Mouse (Mus musculus) heart, embryonic 13.5 days (tissue): Measurements from ENCODE around the gene Rnf151. TPM values are rescaled to one million over a fixed set of nuclear protein-coding genes. Genes with fewer than 3 reads are reported as not detected.
"Not testable (repeated sequence)": the region's sequence is repeated elsewhere in the genome, so short reads cannot be mapped to it uniquely, and the experiment has no call there.

Source experiments
- ATAC-seq: fragments of 200-750 bp; cut with Nextera tagmentation; 2 replicates; pipeline ENCODE4 v1.8.0; 2017; ENCODE audit warnings: moderate TSS enrichment; ENCODE audit not compliant: insufficient number of reproducible peaks, low FRiP score, low TSS enrichment; ENCODE audit errors: extremely low read depth
- H3K27ac ChIP-seq: fragments of 300-500 bp; sonication (generic); replicated peaks from 2 replicates; pipeline ENCODE4 v1.5.1; 2015; ENCODE audit warnings: moderate library complexity, mild to moderate bottlenecking, inconsistent platforms
- H3K27me3 ChIP-seq: fragments of 300-500 bp; sonication (generic); replicated peaks from 2 replicates; pipeline ENCODE4 v1.6.1; 2015; ENCODE audit warnings: mild to moderate bottlenecking, inconsistent platforms
- H3K36me3 ChIP-seq: fragments of 300-500 bp; sonication (generic); 2 replicates; pipeline ENCODE4 v1.6.1; 2015; ENCODE audit warnings: mild to moderate bottlenecking, inconsistent platforms
- H3K4me1 ChIP-seq: fragments of 300-500 bp; sonication (generic); 2 replicates; pipeline ENCODE4 v1.6.1; 2015; ENCODE audit warnings: inconsistent platforms
- H3K4me2 ChIP-seq: fragments of 300-500 bp; sonication (generic); 2 replicates; pipeline ENCODE4 v1.6.1; 2015; ENCODE audit warnings: inconsistent platforms, mild to moderate bottlenecking, moderate library complexity
- H3K4me3 ChIP-seq: fragments of 300-500 bp; sonication (generic); 2 replicates; pipeline ENCODE4 v1.5.1; 2015; ENCODE audit warnings: moderate library complexity, mild to moderate bottlenecking, inconsistent platforms
- H3K9ac ChIP-seq: fragments of 300-500 bp; sonication (generic); 2 replicates; pipeline ENCODE4 v1.6.1; 2015; ENCODE audit warnings: inconsistent platforms, mild to moderate bottlenecking, moderate library complexity
- H3K9me3 ChIP-seq: fragments of 300-500 bp; sonication (generic); 2 replicates; pipeline ENCODE4 v1.6.1; 2016; ENCODE audit warnings: inconsistent platforms
- WGBS: fragments of 180-500 bp; shearing (Covaris S2); methylation state at CpG from one replicate; pipeline ENCODE4 v1.1.7; 2015; ENCODE audit warnings: mixed read lengths; 5-methylcytosine and 5-hydroxymethylcytosine counted together
- polyA plus RNA-seq: library from polyadenylated mRNA; unstranded; fragments of >200 nt; fragmentation: Nextera tagmentation; extraction: Ambion mirVana; gene quantifications from 2 replicates; pipeline ENCODE4 v1.2.1, GENCODE M21; 2015

Gene Rnf151
- polyA plus RNA-seq, 1 experiment from 2014 or later = not detected

DNA sequence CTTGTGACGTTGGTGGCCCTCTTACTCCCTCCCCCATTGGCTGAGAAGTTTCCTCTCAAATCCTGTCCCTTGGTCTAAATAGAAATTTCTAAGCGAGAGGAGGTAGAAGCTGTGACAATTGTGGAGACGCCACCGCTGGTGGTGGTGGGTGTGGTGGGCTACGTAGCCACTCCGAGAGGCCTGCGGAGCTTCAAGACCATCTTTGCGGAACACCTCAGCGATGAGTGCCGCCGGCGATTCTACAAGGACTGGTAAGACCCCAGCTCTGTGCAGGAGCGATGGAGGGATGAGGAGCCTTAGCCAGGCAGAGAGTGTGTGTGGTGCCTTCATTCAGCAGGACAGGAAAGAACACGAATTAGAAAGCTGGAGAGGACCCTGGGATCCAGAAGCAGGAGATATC lies 12.9 kb upstream of the Rnf151 start:
- 80% methylated on average over 14 of the region's 14 CpGs for WGBS
- H3K9me3 ChIP-seq = no peaks in the 10 kb centered on the region
- H3K36me3 ChIP-seq = no peaks in the 10 kb centered on the region
- ATAC-seq = no peak
- no peak overlapping the region for H3K4me2 ChIP-seq
- H3K27ac ChIP-seq = no peak overlapping the region
- H3K9ac ChIP-seq = no peak overlapping the region
- peaks cover 3% of the 10 kb centered on the region; the same call in 1 of the 2 replicates for H3K27me3 ChIP-seq
- peaks cover 15% of the 10 kb centered on the region for H3K4me1 ChIP-seq
- no peak overlapping the region for H3K4me3 ChIP-seq

DNA sequence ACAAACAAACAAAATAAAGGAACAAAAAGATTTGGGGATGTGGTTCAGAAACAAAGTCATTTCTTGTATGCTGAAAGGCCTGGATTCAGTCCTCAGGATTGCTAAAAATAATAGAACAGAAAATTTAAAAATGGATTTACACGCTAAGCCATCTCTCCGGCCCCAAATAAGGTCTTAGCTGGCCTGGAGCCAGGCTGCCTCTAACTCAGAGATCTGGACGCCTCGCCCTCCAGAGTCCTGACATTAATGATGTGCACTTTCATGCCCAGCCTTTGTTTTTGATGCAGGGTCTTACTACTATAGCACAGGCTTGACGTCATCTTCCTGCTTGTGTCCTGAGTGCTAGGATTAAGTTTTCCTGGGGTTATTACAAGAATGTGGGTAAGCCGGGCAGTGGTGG lies 11.2 kb upstream of the Rnf151 start:
- Histone ChIP-seq H3K4me3 (no peak overlapping the region), H3K4me1 (peaks cover 10% of the 10 kb centered on the region), H3K9me3 (no peaks in the 10 kb centered on the region), H3K9ac (peak overlapping the region; percentile 2; the same call in 1 of the 2 replicates), H3K27ac (no peak overlapping the region), H3K4me2 (no peak overlapping the region), H3K27me3 (peaks cover 3% of the 10 kb centered on the region; the same call in 1 of the 2 replicates), H3K36me3 (no peaks in the 10 kb centered on the region)
- ATAC-seq = no peak
- WGBS = 60% methylated on average over 6 of the region's 6 CpGs

DNA sequence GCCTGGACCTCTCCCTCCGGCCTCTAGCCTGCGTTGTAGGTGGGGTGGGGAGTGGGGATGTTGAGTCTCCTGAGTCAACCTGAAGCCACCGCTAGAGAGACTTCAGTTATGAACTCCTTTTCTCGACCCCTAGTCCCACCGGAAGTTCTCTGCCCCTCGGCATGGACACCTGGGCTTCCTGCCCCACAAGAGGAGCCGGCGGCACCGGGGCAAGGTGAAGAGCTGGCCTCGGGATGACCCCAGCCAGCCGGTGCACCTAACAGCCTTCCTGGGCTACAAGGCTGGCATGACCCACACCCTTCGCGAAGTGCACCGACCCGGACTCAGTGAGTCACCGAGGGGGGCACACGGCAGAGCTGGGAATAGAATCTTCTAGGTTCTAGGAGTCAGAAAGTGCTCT lies 10.3 kb upstream of the Rnf151 start:
- no peak overlapping the region for H3K4me3 ChIP-seq
- H3K27ac ChIP-seq = no peak overlapping the region
- H3K36me3 ChIP-seq = no peaks in the 10 kb centered on the region
- peaks cover 15% of the 10 kb centered on the region for H3K4me1 ChIP-seq
- peaks cover 3% of the 10 kb centered on the region; the same call in 1 of the 2 replicates for H3K27me3 ChIP-seq
- H3K4me2 ChIP-seq = no peak overlapping the region
- H3K9ac ChIP-seq = no peak overlapping the region
- no peak for ATAC-seq
- no peaks in the 10 kb centered on the region for H3K9me3 ChIP-seq
- WGBS = 60% methylated on average over 17 of the region's 17 CpGs

DNA sequence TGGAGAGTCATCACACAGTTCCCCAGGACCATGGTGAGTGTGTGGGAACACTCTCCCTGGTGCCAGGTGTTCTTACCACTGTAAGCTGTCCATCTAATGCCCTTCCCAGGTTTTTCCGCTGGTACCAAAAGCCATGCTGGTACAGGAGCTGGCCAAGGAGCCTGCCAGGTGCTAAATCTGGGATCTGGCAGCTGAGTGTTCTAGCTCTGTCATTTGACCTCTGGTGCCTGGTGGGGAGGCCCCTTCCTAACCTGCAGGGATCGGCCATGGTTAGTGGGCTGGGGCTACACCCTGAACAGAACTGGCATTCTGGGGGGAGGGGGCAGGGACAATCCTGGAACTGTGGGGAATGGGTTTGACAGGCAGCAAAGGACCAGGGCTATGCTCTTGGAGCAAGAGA lies 9.8 kb upstream of the Rnf151 start, which contains the start of gene Rpl3l:
TSS of gene Rpl3l (plus strand) at position 203 of the 400 bp plus-strand sequence.
- no peak within 1 kb of the TSS for H3K9ac ChIP-seq
- no peak within 1 kb of the TSS for H3K4me2 ChIP-seq
- no peaks in the 10 kb centered on the region for H3K9me3 ChIP-seq
- H3K36me3 ChIP-seq = peaks cover 1% of the 10 kb centered on the region
- H3K27me3 ChIP-seq = 0 out of 2 replicates have a peak, but pooled peaks cover 3% of the 10 kb centered on the region
- 40% methylated on average over 2 of the region's 2 CpGs for WGBS
- peaks cover 19% of the 10 kb centered on the region for H3K4me1 ChIP-seq
- H3K4me3 ChIP-seq = no peak within 1 kb of the TSS
- no peak within 1 kb of the TSS for H3K27ac ChIP-seq
- ATAC-seq = no peak

DNA sequence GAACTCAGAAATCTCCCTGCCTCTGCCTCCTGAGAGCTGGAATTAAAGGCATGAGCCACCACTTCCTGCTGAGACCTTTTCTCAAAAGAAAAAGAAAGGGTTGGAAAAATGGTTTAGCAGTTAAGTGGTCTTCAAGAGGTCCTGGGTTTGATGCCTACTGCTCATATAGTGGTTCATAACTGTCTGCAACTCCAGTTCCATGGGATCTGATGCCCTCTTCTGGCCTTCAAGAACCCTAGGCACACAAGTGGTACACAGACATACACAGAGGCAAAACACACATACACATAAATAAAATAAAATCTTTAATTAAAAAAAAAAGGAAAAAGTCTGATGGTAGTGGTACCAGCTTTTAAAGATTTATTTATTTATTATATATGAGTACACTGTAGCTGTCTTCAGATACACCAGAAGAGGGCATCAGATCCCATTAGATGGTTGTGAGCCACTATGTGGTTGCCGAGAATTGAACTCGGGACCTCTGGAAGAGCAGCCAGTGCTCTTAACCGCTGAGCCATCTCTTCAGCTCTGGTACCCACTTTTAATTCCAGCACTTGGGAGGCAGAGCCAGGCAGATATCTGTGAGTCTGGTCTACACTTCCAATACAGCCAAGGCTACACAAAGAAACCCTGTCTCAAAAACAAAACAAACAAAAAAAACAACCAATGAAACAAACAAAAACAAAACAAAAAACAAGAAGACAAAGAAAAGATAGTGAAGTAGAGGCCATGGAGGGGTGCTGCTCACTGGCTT lies 8.0 kb upstream of the Rnf151 start:
- WGBS = 60% methylated on average over 3 of the region's 3 CpGs
- ATAC-seq = no peak
- H3K27ac ChIP-seq = no peak overlapping the region
- H3K4me3 ChIP-seq = no peak overlapping the region
- no peak overlapping the region for H3K9ac ChIP-seq
- H3K9me3 ChIP-seq = no peaks in the 10 kb centered on the region
- H3K36me3 ChIP-seq = peaks cover 17% of the 10 kb centered on the region
- H3K27me3 ChIP-seq = 0 out of 2 replicates have a peak, but pooled peaks cover 3% of the 10 kb centered on the region
- H3K4me1 ChIP-seq = peaks cover 26% of the 10 kb centered on the region
- no peak overlapping the region for H3K4me2 ChIP-seq

DNA sequence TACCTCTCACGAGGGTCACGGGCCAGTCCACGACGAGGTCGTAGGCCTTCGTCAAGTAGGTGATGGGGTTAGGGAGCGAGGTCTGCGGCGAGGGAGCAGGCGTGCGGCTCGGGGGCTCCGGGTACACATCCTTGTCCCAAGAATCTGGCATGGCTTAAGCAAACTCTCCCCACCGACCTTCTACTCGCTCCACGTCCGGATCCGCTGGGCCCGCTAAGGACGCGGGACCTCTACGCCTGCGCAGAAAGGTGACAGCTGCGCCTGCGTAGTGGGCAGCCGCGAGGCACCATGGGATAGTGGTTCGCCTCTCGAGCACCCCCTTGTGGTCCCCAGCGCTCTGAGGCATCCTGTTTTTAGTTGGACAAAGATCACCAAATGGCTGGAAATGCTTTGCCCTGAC lies 6.3 kb upstream of the Rnf151 start, which contains the start of gene Ndufb10:
TSS of gene Ndufb10 (minus strand) at position 295 of the 400 bp plus-strand sequence.
- Histone ChIP-seq H3K4me2 (peak within 1 kb of the TSS; percentile 79), H3K4me1 (peaks cover 26% of the 10 kb centered on the region), H3K4me3 (peak within 1 kb of the TSS; percentile 93), H3K9ac (peak within 1 kb of the TSS; percentile 97), H3K9me3 (no peaks in the 10 kb centered on the region), H3K27ac (peak within 1 kb of the TSS; percentile 92), H3K36me3 (peaks cover 21% of the 10 kb centered on the region), H3K27me3 (0 out of 2 replicates have a peak, but pooled peaks cover 3% of the 10 kb centered on the region)
- peak; percentile 65 for ATAC-seq
- under 1% methylated on average over 30 of the region's 30 CpGs for WGBS

DNA sequence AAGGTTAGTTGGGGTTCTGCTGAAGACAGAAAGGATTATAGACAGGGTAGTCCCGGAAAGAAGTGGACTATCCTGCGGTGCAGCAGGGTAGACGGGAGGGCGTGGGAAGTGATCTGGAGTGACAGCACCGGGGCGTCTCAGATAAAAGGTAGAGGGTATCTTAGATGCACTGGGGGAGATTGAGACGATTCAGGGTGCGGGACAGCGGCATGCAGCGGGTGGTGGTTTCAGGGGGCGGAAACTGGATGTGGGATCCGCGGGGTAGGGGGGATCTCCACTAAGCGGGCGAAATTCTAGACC lies 6.0 kb upstream of the Rnf151 start:
- Histone ChIP-seq H3K9ac (peak overlapping the region; percentile 97), H3K36me3 (peaks cover 21% of the 10 kb centered on the region), H3K27ac (peak overlapping the region; percentile 92), H3K4me2 (peak overlapping the region; percentile 79), H3K9me3 (no peaks in the 10 kb centered on the region), H3K4me3 (peak overlapping the region; percentile 93), H3K4me1 (peaks cover 29% of the 10 kb centered on the region), H3K27me3 (0 out of 2 replicates have a peak, but pooled peaks cover 3% of the 10 kb centered on the region)
- WGBS = under 1% methylated on average over 15 of the region's 15 CpGs
- no peak for ATAC-seq

DNA sequence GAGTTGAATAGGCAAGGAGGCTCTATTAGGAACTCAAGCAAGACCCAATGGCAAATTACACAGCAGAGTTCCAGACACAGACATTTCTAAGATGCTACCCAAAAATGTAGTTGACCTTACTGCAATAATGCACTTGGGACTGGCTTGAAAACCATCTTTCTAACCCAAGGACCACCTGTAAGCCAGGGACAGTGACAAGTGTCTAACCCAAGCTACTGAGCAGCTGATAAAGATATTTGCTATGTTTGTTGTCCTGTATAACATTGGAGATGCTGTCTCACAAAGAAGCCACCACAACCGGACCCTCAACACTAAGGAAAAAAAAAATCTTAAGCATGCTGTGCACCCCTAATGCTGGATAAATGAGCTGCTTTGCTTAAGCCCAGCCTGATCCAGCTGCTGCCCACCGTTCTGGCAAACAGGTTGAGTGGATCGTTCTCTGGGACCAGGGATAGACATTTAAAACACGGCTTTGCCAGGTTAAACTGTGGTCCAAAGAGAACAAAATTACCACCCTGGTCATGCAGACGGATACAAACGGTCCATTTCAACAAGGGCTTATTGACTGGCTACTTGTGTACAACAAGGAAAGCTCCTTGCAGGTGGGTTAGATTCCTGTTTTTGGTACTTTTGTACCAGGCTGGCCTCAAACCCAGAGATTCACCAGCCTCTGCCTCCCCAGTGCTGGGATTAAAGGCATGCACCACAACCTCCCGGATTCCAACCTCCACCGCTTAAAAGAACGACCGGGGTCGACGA lies 5.4 kb upstream of the Rnf151 start:
- Histone ChIP-seq H3K9me3 (no peaks in the 10 kb centered on the region), H3K9ac (peak overlapping the region; percentile 97), H3K4me3 (peak overlapping the region; percentile 93), H3K27me3 (0 out of 2 replicates have a peak, but pooled peaks cover 2% of the 10 kb centered on the region), H3K4me1 (peaks cover 33% of the 10 kb centered on the region), H3K4me2 (peak overlapping the region; percentile 79), H3K36me3 (peaks cover 23% of the 10 kb centered on the region), H3K27ac (peak overlapping the region; percentile 92)
- 1% methylated on average over 12 of the region's 12 CpGs for WGBS
- no peak for ATAC-seq

DNA sequence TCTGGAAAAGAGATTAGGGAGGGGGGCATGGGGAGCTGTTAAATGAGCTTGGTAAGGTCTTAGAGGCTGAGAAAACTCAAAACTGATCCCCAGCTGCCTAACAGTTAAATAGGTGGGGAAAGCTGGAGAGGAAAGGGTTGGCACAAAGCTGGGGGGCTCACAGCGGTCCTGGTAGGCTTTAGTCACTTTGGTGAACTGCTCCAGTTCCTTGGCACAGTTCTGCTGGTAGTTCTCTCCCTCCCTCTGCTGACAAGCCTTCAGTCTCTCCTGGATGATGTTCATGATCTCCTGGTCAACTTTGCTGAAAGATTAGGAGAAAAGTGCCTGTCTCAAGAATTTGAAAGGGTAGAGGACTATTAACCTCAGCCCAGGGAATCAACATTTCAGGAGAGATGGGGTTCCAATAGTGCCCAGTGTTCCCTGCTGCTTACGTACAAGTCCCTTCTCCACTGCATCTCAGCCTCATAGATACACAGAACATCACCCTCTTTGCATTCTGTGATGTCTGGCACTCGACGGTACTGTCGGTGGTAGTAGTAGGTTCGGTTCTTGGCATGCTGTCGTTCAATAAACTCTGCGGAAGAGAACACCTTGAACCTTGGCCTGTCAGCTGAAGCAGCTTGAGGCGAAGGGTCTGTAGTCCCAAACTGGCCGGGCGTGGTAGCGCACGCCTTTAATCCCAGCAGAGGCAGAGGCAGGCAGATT lies 4.5 kb upstream of the Rnf151 start:
- H3K4me3 ChIP-seq = peak overlapping the region; percentile 93
- no peaks in the 10 kb centered on the region for H3K9me3 ChIP-seq
- H3K27me3 ChIP-seq = no peaks in the 10 kb centered on the region
- no peak for ATAC-seq
- WGBS = 33% methylated on average over 13 of the region's 13 CpGs
- H3K4me1 ChIP-seq = peaks cover 33% of the 10 kb centered on the region
- no peak overlapping the region for H3K27ac ChIP-seq
- H3K4me2 ChIP-seq = peak overlapping the region; percentile 79
- peaks cover 28% of the 10 kb centered on the region for H3K36me3 ChIP-seq
- peak overlapping the region; percentile 97 for H3K9ac ChIP-seq

DNA sequence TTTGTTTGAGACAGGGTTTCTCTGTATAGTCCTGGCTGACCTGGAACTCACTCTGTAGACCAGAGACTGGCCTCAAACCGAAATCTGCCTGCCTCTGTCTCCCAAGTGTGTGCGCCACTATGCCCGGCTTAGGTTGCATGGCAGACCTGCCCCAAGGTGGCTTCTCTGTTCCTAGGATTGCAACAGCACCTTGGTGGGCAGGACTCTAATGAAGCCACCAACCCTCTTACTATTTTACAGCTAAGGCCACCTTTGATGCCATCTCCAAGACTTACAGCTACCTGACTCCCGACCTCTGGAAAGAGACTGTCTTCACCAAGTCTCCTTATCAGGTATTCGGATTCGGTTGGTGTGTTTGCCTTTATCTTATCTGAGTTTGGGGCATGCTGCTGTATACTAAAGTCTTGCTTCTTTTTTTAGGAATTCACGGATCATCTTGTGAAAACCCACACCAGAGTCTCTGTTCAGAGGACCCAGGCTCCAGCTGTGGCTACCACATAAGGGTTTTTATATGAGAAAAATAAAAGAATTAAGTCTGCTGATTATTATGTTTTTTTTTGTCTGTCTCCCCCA lies 3.6 kb upstream of the Rnf151 start:
- ATAC-seq, H3K9me3 ChIP-seq, H3K27me3 ChIP-seq: not testable (repeated sequence)
- Histone ChIP-seq H3K27ac (0 out of 2 replicates have a peak overlapping the region, but pooled peaks have one; percentile 28), H3K4me3 (peak overlapping the region; percentile 93), H3K9ac (peak overlapping the region; percentile 97), H3K4me1 (peaks cover 33% of the 10 kb centered on the region), H3K4me2 (peak overlapping the region; percentile 79), H3K36me3 (peaks cover 35% of the 10 kb centered on the region)
- 29% methylated on average over 7 of the region's 7 CpGs for WGBS

DNA sequence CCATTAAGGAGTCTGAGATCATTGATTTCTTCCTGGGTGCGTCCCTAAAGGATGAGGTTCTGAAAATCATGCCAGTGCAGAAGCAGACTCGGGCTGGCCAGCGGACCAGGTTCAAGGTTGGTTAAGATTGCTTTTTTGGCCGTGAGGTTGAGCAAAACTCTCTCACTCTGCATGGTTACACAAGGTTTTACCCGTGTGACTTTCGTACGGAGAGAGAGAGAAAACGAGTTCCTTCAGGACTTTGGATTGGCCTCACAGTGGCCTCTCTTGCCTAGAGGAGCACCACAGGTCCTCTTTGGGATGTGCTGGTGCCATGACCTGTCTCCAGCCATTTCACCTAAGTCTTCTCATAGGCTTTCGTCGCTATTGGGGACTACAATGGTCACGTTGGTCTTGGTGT lies 2.8 kb upstream of the Rnf151 start:
- H3K27me3 ChIP-seq, H3K9me3 ChIP-seq, ATAC-seq: not testable (repeated sequence)
- peaks cover 33% of the 10 kb centered on the region for H3K4me1 ChIP-seq
- 2% methylated on average over 11 of the region's 11 CpGs for WGBS
- H3K9ac ChIP-seq = peak overlapping the region; percentile 95
- peak overlapping the region; percentile 79 for H3K4me2 ChIP-seq
- H3K4me3 ChIP-seq = peak overlapping the region; percentile 93
- peaks cover 42% of the 10 kb centered on the region for H3K36me3 ChIP-seq
- H3K27ac ChIP-seq = peak overlapping the region; percentile 82
